Mouse (Mus musculus) adrenal gland, postnatal 36 days (tissue): ENCODE data around the gene Tango2. TPM values are rescaled to one million over a fixed set of nuclear protein-coding genes. Genes with fewer than 3 reads are reported as not detected.

Experiments
- DNase-seq, 2 experiments: peaks; one replicate each; pipeline ENCODE4 v3.0.0; 2021; ENCODE audit warnings: mixed read lengths in 1 of 2
- long read RNA-seq, 2 experiments: library from polyadenylated mRNA; stranded (forward); transcript quantifications; one replicate each; pipeline ENCODE4 v2.0.0; 2021; ENCODE audit warnings: borderline sequencing depth in 2 of 2
- total RNA-seq, 2 experiments: library from RNA; stranded (reverse); gene quantifications; 2 replicates each; pipeline ENCODE4 v1.2.3; 2021

The Tango2 gene
- 10 to 100 TPM; 31.9 to 43.7 TPM for total RNA-seq
- long read RNA-seq, experiment 1, transcript Tango2-201 (9 exons, 1,622 nt): major isoform, 55 of 133 reads
- long read RNA-seq, experiment 1, partial matches to known transcripts: 38 of 133 reads
- long read RNA-seq, experiment 1, other reads (novel, unspliced or antisense): 39 of 133 reads
- long read RNA-seq, experiment 2, transcript Tango2-201 (9 exons, 1,622 nt): major isoform, 17 of 32 reads
- long read RNA-seq, experiment 2, partial matches to known transcripts: 6 of 32 reads
- long read RNA-seq, experiment 2, other reads (novel, unspliced or antisense): 9 of 32 reads

DNA sequence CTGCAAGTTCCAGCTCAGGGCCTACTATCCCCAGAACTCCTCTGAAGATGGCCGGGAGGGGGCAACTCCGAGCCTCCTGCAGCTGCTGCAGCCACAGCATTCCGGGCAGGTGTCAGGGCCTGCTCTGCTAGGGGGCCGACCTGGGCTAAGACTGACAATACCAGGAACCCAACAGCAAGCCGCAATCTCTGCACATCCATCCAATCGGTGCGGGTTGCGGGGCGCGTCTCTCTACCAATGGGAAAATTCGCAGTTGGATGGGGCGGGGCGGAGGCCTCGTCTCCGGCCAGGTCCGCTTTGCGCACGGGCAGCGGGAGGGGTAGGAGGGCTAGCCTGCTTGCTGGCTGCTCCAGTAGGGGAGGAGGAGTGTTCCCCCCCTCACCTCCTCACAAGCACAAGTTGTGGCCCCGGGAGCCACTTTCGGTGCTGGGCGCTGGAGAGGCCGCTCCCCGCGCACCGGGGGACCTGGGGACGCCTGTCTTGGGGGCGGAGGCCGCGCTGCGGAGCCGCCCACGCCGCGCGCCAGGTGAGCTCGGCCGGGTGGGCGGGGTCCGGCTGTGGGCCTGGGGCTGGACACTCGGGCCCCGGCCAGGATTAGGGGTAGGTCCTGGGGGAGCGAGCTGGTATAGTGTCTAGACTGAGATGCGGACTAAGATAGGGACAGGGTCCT, at the start of gene Tango2, which contains the start of gene Arvcf:
Gene Tango2 (minus strand): TSS at position 173 of the 670 bp plus-strand sequence.
Gene Arvcf (plus strand): TSS at position 252 of the 670 bp plus-strand sequence.
- DNase-seq: peak; percentile 93 to 94

DNA sequence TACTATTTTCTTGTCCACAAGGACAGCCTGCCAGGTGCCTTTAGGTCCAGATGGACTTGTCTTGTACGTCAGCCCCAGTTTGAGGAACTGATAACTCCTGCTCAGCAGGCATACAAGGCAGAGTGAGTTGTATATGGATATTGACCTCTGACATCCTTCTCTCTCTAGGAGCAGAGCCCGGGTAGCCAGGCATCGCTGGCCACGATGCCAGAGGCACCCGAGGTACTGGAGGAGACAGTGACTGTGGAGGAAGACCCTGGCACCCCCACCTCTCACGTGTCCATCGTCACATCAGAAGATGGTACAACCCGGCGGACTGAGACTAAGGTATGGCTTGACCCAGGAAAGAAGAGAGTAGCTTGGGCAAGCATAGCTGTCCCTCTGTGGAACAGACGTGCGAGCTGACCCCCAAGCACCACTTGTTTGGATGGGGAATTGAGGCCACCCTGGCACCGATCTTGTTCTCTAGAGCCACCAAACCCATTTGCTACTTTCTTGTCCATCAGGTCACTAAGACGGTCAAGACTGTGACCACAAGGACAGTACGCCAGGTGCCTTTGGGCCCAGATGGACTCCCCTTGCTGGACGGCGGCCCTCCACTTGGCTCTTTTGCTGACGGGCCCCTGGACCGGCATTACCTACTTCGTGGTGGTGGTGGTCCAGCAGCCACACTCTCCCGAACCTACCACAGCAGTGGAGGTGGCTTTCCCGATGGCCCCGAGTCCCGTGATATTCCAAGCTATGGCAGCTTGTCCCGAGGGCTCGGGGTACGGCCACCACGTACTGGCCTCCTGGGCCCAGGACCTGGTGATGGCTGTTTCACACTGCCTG, 49.1 kb upstream of the Tango2 start:
- no peak for DNase-seq

DNA sequence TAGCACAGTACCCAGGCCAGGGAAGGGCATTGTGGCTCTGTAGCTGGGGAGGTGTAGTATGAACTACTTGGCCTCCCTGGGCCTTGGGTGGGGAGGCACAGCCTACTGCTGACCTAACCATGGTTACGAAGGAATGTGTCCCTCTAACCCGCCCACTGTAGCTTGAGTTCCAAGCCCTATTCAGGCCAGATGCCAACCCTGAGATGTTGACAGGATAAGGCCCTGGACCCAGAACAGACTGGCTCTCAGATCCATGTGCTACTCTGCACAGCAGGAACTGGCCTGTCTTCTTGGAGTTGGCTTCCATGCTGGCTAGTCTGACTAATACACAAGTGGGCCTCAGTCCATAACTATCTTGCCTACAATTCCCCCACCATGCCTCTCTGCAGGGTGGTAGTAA, 48.3 kb upstream of the Tango2 start:
- peak; percentile 74 to 77 for DNase-seq

DNA sequence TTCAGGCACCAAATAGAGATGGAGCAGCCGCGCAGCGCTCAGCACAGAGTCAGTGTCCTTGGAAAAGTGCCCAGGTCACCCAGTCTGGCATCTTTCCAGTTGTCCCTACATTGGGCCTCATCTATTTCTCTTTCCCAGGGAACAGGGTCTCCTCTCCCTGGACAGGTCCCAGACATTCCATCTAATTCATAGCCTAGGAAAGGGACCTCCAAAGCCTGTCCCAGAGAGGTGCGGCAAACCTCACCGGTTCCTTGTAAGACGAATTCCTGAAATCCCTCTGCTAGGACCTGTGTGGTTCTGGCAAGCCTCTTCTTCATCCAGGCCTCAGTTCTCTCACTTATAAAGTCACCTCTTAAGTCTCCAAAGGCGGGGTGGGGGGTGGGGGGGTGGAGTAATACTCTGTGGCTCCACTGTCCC, 47.7 kb upstream of the Tango2 start:
- peak; percentile 84 to 91 for DNase-seq

DNA sequence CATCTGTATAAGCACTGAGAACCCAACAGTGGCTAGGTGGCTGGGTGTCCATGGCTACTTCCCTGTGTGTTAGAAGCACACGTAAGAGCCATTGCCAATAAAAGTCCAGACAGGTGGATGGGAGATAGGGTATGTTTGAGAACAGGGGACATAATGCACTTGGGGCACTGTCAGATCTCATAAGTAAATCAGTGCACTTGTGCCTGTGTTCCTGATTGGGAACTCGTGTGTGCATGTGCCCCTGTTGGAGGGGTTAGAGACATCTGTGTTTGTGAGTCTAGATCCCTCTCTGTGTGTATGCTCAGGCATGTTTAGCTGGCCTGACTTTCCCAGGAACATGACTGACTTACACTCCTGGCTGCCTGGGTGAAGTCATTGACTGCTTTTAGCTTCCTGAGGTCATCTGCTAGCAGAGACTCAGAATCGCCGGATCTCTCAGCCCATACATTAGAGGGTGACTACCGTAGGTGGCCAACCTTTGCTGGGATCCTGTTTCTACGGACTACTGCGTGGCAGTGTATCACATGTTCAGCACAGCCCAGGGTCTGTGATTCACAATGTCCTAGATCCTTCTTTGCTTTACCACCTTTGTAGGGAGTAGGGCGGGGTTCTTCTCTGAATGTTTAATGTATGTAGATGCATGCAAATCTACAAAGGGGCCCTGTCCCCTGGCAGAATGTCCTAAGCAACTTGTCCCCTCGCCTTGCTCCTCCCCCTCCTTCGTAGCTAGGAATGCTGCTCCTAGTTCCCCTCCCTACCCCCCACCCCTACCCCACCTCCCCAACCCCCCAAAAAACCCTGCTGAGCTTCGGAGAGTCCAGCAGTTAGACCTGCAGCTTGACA, 47.1 kb upstream of the Tango2 start:
- DNase-seq: no peak

DNA sequence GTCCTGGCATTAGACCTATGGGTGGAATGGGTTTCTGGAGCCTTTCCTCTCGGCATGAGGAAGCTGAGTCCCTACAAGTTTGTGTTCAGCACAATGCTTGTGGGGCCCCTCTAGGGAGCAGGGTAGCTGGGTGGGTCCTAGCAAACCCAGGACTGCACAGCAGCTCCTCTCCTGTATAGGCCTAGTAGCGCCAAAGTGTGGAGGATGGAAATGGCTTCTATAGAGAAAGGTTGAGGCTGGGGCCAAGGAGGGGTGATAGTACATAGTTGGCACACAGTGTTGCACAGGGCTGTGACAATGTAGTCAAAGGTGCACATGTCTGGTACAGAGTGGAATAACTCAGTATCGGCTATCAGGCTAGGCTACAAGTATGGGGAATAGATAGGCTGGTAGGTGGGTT, 46.2 kb upstream of the Tango2 start:
- no peak for DNase-seq

DNA sequence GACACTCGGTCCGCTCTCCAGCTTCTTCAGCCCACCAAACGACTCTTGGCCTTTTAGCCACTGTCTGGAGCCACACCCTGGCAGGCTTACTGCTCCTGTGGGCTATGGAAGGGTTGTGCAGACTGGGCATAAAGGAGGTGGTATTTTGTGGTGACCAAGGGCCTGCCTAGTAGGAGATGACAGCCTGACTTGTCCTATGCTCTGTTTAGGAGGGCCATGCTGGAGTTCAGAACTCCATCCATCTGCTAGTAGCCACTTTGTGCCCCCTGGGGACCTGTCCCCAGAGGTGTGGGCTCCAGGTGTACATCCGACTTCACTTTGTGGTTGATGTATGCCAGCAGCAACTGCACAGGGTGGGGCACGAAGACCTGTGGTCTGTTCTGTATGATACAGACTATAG, 45.7 kb upstream of the Tango2 start:
- no peak for DNase-seq

DNA sequence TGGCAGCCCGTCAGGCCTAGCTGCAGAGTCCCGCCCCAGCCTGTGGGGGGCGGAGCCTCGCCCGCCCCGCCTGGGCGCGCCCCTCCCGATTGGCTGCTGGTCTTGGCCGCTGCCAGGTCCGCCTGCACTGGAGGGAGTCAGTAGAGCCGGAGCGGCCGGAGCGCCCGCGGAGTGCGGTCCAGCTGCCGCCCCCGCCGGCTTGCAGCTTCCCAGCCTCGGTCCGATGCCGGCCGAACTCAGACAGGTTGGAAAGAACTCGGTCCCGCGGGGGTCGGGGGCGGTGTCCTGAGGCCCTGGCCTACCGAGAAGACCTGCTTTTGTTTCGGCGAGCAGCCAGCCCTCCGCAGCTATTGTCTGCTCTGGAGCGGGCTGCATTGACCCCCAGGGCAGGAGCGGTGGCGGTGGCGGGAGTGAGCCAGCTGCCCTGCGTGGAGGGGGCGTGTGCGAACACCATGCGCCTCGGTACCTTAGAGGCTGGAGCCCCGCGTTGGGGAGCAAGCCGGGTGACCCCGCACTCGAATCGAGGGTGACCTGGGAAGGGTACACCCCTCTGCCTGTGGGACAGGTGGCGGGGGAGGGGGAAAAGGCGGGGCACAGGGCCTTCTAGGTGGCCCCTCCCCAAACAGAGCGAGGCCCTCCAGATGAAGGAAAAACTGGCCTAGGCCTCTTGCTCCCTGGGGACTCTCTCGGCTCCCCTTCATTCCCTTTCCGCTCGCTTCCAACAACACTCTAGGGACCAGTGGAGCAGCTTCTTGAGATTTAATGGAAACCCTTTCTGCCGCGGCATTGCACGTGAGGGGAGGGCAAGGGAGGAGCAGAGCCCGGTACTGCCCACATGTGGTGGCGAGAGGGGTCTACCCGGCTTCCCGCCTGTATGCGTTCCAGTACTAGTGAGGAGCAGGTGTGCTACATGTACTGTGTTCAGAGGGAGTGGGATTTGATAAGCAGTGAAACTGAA, 44.8 kb upstream of the Tango2 start:
- peak; percentile 96 for DNase-seq

DNA sequence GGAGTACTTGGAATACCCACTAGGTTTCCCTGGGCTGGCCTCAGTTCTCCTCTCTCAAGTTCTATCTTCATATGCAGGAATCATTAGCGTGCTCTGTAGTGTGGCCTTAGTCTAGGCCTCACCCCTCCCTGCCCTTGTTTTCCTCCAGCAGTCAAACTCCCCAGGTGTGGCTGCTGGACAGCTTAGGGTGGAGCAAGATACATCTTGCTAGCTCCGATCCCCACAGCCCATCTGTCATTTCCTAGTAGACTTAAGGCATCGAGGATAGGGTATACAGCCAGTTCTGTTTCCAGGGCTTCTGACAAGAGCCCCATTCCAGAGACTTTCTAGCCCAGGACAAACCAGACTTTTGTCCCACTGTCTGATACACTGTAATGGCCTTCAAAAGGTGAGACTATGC, 43.8 kb upstream of the Tango2 start:
- no peak for DNase-seq

DNA sequence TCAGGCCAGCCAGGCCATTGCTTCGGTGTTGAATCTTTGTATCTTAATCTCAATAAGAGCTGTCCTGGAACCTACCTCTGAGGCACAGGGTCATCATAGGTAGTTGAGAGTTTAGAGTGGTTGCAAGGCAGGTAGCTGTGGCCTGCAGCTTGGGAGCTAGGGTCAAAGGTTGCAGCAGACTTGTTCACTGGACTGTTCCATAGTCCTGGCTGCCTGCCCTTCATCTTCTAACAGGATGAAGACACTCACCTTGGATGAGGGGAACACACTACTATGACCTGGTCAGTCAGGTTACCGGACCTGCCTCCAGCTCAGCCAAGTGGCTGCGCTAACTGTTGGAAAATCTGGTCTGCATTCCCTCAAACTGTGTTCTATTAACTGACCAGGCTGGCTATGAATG, 43.2 kb upstream of the Tango2 start:
- no peak for DNase-seq

DNA sequence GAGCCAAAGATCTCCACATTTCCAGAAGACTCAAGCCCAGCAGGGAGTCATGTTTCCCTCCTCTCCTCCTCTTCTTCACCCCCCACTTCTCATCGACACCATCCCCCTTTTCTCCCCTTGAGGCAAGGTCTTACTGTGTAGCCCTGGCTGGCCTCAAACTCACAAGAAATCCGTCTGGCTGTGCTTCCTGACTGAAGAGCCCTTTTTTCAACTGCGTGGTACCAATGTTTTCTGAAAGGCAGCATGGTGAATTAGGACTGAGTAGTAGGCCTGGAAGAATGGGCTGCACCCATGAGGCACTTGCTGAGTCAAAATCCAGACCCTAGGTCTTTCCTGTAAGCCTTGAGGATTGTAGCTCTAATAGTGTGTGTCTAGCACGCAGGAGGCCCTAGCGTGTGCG, 42.5 kb upstream of the Tango2 start:
- DNase-seq: no peak

DNA sequence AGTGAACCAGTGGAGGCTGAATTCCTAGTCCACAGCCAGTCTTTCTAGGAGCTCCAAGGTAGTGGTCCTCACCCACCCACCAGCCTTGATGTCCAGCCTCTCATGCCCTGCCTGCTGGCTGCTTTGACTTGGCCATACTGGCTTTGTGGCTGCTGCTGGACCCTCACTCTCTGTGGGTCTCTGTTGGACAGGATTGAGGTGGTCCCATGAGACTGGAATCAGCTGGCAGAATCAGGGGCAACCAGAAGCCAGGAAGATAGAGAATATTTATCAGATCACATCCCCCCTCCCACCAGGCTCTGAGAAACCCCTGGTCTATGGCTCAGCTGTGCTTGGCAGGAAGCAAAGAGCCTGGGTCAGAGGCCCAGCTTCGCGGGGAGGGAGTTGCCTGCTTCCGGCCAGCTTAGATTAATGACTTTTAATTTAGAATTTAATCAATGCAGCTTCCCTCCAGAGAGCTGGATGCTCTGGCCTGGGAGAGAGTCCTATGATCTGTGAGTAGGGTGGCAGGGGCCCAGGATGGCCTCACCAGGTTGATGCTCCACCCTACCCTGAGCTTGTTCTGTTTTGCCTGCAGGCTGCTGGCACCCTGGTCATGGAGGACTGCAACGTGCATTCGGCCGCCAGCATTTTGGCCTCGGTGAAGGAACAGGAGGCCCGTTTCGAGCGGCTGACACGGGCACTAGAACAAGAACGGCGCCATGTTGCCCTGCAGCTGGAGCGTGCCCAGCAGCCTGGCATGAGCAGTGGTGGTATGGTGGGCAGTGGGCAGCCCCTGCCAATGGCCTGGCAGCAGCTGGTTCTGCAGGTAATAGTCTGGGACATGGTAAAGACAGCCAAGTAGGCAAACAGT, 40.9 kb upstream of the Tango2 start:
- no peak for DNase-seq

DNA sequence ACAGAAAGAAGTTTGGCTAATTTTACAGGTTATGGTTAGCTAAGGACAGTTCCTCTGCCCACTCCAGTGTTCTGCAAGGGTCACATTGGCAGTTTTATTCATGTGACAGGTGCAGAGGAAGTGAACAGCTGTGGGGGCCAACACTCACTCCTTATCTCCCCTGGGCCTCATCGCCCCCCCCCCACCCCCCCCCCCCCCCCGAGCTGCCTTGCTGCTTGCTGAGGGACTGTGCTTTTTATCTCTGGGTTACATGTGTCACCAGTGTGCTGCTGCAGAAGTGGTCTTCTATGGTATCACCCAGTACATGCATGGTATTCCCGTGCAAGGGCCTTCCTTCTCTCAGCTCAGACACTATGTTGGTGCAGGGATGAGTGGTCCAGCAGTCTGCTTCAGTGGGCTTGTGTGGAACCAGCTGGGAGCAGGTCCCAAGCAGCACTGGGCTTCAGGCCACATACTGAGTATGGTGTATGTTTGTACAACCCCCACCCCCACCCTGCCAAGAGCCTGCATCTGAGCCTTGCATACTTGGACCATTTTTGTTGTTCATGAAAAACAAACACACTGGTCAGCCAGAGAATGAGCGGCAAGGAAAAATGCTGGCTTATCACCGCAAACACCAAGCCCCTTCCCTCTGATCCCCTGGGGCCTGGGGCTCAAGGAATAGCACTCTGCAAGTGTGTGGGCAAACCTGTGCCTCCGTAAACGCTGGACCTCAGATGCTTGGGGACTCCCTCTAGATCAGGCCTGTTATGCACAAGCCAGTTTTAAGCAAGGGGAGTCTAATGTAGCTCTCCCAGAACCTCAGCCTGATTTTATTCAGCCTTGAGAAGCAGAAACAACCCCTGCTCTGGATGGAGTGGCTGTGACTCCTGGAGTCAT, 40.0 kb upstream of the Tango2 start:
- no peak for DNase-seq

DNA sequence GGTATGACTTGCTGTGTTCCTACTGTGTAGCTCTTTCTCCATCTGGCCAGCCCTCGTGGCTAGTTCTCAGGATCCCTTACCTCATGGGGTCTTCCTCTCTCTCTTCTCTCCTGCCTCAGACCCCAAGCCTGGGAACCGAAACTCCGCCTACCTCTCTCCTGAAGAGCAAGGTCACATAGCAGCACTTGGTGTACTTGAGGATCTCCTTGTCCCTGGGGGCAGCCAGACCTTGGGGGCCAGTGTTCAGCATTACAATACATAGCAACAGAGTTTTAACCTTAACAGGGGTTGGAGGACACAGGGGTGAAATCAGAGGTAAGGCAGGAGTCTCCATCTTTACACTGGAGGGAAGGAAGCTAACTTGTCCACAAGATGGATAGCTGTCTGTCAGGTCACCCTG, 39.1 kb upstream of the Tango2 start:
- no peak for DNase-seq

DNA sequence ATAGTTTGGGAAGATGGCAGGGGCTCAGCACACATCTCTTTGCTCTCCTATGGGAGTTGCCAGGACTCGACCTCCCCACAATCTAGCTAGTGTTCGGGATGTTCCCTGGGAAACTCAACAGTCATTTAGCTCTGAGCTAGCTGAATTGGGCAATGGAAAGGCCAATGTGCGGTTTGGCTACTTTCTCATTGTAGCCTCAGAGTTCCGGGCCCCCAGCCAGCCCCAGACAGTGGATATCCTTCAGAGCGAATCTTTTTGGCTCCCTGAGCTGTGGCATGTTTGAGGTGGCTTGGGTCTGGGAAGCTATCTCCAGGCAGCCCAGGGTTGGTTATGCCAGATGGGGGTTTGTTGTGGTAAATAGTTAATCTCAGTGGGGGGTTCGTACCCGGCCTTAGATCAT, 38.5 kb upstream of the Tango2 start:
- DNase-seq: peak in 1 of 2 experiments; percentile 69

DNA sequence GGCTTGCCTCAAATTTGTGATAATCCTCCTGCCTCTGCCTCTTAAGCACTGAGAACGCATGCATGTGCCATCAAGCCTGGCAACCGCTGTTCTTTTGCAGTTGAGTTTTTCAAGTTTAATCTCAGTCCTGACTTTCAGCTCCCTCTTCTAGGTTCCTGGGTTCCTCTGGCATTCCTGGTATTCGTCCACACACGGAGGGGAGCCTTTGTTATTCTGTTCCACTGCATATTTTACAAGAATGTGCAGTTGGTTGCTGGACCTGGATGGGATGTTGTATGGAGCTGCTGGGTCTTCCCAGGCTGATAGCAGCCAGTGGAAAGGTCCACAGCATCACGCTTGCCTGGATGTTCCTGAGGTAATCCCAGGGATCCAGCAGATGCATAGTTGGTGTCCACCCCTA, 37.5 kb upstream of the Tango2 start:
- no peak for DNase-seq

DNA sequence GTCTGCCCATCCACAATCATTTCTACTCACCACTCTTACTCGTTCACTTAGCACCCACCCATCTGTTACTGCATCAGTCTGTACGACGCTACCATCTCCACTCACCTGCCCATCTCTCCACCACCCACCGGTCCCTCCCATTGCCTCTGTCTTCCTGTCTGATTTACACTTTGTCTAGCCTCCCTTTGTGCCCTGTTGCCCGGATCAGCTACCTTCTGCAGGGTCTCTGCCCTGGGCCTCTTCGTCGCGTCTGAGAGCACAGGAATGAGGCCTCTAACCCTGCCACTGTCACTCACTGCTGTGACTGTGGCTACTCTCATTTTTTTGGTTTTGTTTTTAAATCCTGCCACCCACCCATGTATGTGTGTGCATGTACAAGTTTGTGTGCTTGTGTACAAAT, 36.8 kb upstream of the Tango2 start:
- DNase-seq: no peak

DNA sequence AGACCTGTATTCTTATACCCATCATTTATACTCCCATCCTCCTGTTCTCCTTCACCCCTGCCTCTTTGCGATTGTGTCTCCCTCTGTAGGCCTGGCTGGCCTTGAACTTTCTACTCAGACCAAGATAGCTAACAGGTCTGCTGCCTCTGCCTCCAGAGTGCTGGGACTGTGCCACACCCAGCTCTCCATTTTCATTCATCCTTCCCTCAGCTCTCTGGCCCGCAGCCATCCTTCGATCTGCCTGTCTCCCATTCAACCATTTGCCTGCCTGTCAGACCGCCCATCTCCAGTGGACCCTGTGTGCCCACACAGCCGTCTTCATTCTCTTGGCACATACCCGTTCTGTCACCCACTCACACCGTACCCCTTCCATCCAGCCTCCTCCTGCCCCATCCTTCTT, 36.3 kb upstream of the Tango2 start:
- DNase-seq: no peak

DNA sequence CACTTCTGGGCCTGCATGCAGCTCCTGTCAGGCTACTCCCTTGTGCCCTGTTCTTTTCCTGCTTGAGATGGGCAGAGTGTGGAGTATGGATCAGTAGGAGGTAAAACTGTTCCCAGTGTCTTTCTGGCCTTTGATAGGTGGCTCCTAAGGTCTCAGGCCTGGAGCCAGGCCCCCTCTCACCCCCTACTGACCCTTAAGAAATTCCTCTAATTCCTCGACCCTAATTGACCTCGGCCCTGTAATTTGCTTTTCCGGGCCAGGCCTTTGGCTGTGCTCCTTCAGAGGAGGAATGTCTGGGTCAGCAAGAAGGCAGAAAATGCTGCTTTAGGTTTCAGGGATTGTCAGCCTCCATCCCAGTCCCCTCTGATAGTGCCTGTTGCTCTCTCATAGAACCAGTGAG, 35.9 kb upstream of the Tango2 start:
- DNase-seq: no peak
